Mouse (Mus musculus) forebrain, postnatal 0 days (tissue): ENCODE data around the gene Urah. TPM values are rescaled to one million over a fixed set of nuclear protein-coding genes. Genes with fewer than 3 reads are reported as not detected.

ENCODE experiments used
- ATAC-seq: fragments of 200-750 bp; cut with Nextera tagmentation; 2 replicates; pipeline ENCODE4 v1.8.0; 2017; ENCODE audit warnings: mild to moderate bottlenecking, moderate library complexity
- DNase-seq: peaks from one replicate; pipeline ENCODE4 v3.0.0-alpha.2; 2015
- H3K27ac ChIP-seq: fragments of 300-500 bp; sonication (generic); 2 replicates; pipeline ENCODE4 v1.5.1; 2014; ENCODE audit warnings: low read depth, mild to moderate bottlenecking, antibody characterized with exemption, low read length, moderate library complexity, mixed read lengths
- H3K27me3 ChIP-seq: fragments of 300-500 bp; sonication (generic); 2 replicates; pipeline ENCODE4 v1.6.1; 2014; ENCODE audit warnings: mild to moderate bottlenecking, low read length, mixed read lengths; ENCODE audit not compliant: insufficient read depth
- H3K36me3 ChIP-seq: fragments of 300-500 bp; sonication (generic); 2 replicates; pipeline ENCODE4 v1.6.1; 2014; ENCODE audit warnings: mild to moderate bottlenecking, moderate library complexity; ENCODE audit not compliant: insufficient read depth
- H3K4me1 ChIP-seq: fragments of 300-500 bp; sonication (generic); 2 replicates; pipeline ENCODE4 v1.6.1; 2014; ENCODE audit warnings: antibody characterized with exemption; ENCODE audit not compliant: insufficient read depth
- H3K4me2 ChIP-seq: fragments of 300-500 bp; sonication (generic); 2 replicates; pipeline ENCODE4 v1.6.1; 2014; ENCODE audit warnings: low read depth, mild to moderate bottlenecking, moderate library complexity
- H3K4me3 ChIP-seq: fragments of 300-500 bp; sonication (generic); 2 replicates; pipeline ENCODE4 v1.5.1; 2014; ENCODE audit warnings: low read depth, low read length, mixed read lengths
- H3K9ac ChIP-seq: fragments of 300-500 bp; sonication (generic); 2 replicates; pipeline ENCODE4 v1.6.1; 2014; ENCODE audit warnings: mild to moderate bottlenecking
- H3K9me3 ChIP-seq: fragments of 300-500 bp; sonication (generic); 2 replicates; pipeline ENCODE4 v1.6.1; 2016; ENCODE audit warnings: low read length
- CTCF ChIP-seq: sonication (generic); IDR thresholded peaks from 2 replicates; pipeline ENCODE4 v1.5.1; 2016; ENCODE audit warnings: antibody characterized with exemption, control low read depth, low read depth
- WGBS: fragments of 180-500 bp; shearing (Covaris S2); extraction: QIAGEN DNeasy Blood & Tissue Kit; methylation state at CpG from one replicate; pipeline ENCODE4 v1.1.7; 2014; 5-methylcytosine and 5-hydroxymethylcytosine counted together
- polyA plus RNA-seq: library from polyadenylated mRNA; unstranded; fragments of >200 nt; fragmentation: Nextera tagmentation; extraction: Ambion mirVana; gene quantifications from 2 replicates; pipeline ENCODE4 v1.2.1, GENCODE M21; 2015
- total RNA-seq: library from RNA; depleted of rRNA; stranded (reverse); fragments of >200 nt; gene quantifications from 2 replicates; pipeline ENCODE4 v1.2.3, GENCODE M21; 2014

Gene Urah
- total and polyA plus RNA-seq, 2 experiments from 2014 or later, result 0.64 TPM; not detected in 1

- Histone ChIP-seq H3K27ac (no peak overlapping the region), H3K27me3 (no peaks in the 10 kb centered on the region), H3K4me1 (no peaks in the 10 kb centered on the region), H3K9ac (no peak overlapping the region), H3K4me3 (no peak overlapping the region), H3K36me3 (no peaks in the 10 kb centered on the region), H3K4me2 (no peak overlapping the region), H3K9me3 (no peaks in the 10 kb centered on the region)
- WGBS, result 13% methylated on average over 1 of the region's 1 CpGs
- peak; percentile 57 for TF ChIP-seq CTCF
- ATAC-seq (peak; percentile 29; the same call in 1 of the 2 replicates), DNase-seq (peak; percentile 11)
These were observed 29.1 kb upstream of the Urah start for GRCm38 (mm10) chr7:140805704-140806103.

- Histone ChIP-seq H3K36me3 (peaks cover 17% of the 10 kb centered on the region), H3K9ac (no peak overlapping the region), H3K27ac (no peak overlapping the region), H3K4me2 (no peak overlapping the region), H3K9me3 (no peaks in the 10 kb centered on the region), H3K4me1 (no peaks in the 10 kb centered on the region), H3K4me3 (no peak overlapping the region), H3K27me3 (no peaks in the 10 kb centered on the region)
- 92% methylated on average over 6 of the region's 6 CpGs for WGBS
- DNase-seq, result no peak
- ATAC-seq, result no peak
- 0 out of 2 replicates have a peak, but pooled peaks have one; percentile 13 for TF ChIP-seq CTCF
These were observed 24.3 kb upstream of the Urah start for GRCm38 (mm10) chr7:140810496-140810895.

GRCm38 (mm10) chr7:140811714-140812113 is 23.1 kb upstream of the Urah start:
- no peak for TF ChIP-seq CTCF
- DNase-seq (peak; percentile 9), ATAC-seq (peak; percentile 48; the same call in 1 of the 2 replicates)
- no peak overlapping the region for H3K4me2 ChIP-seq
- no peak overlapping the region for H3K27ac ChIP-seq
- H3K4me3 ChIP-seq, result no peak overlapping the region
- no peaks in the 10 kb centered on the region for H3K27me3 ChIP-seq
- H3K9ac ChIP-seq, result no peak overlapping the region
- H3K36me3 ChIP-seq, result peaks cover 17% of the 10 kb centered on the region
- H3K9me3 ChIP-seq, result no peaks in the 10 kb centered on the region
- WGBS, result 78% methylated on average over 13 of the region's 13 CpGs
- no peaks in the 10 kb centered on the region for H3K4me1 ChIP-seq

GRCm38 (mm10) chr7:140812850-140813249 is 22.0 kb upstream of the Urah start:
- ATAC-seq, result no peak
- no peak overlapping the region for H3K27ac ChIP-seq
- H3K36me3 ChIP-seq, result peaks cover 17% of the 10 kb centered on the region
- WGBS, result 91% methylated on average over 12 of the region's 12 CpGs
- H3K9ac ChIP-seq, result no peak overlapping the region
- no peaks in the 10 kb centered on the region for H3K4me1 ChIP-seq
- H3K9me3 ChIP-seq, result no peaks in the 10 kb centered on the region
- H3K4me3 ChIP-seq, result no peak overlapping the region
- no peak for TF ChIP-seq CTCF
- H3K4me2 ChIP-seq, result no peak overlapping the region
- DNase-seq, result no peak
- H3K27me3 ChIP-seq, result no peaks in the 10 kb centered on the region

- H3K4me1 ChIP-seq, result no peaks in the 10 kb centered on the region
- H3K27me3 ChIP-seq, result no peaks in the 10 kb centered on the region
- WGBS, result 67% methylated on average over 4 of the region's 4 CpGs
- H3K27ac ChIP-seq, result no peak overlapping the region
- DNase-seq, result no peak
- H3K9me3 ChIP-seq, result no peaks in the 10 kb centered on the region
- TF ChIP-seq CTCF, result no peak
- H3K9ac ChIP-seq, result no peak overlapping the region
- H3K36me3 ChIP-seq, result no peaks in the 10 kb centered on the region
- no peak overlapping the region for H3K4me3 ChIP-seq
- no peak overlapping the region for H3K4me2 ChIP-seq
- ATAC-seq, result no peak
These were observed 14.6 kb upstream of the Urah start for GRCm38 (mm10) chr7:140820173-140820572.

- H3K36me3 ChIP-seq, result no peaks in the 10 kb centered on the region
- DNase-seq, result no peak
- H3K27ac ChIP-seq, result peak overlapping the region; percentile 91
- H3K27me3 ChIP-seq, result no peaks in the 10 kb centered on the region; the same call in 1 of the 2 replicates
- no peak for TF ChIP-seq CTCF
- WGBS, result 23% methylated on average over 5 of the region's 5 CpGs
- peak; percentile 65 for ATAC-seq
- H3K4me2 ChIP-seq, result peak overlapping the region; percentile 65
- H3K9me3 ChIP-seq, result no peaks in the 10 kb centered on the region
- H3K4me1 ChIP-seq, result no peaks in the 10 kb centered on the region
- H3K4me3 ChIP-seq, result peak overlapping the region; percentile 46
- H3K9ac ChIP-seq, result peak overlapping the region; percentile 76
These were observed 13.5 kb upstream of the Urah start for GRCm38 (mm10) chr7:140821305-140821652.

- peak; percentile 89 for DNase-seq
- Histone ChIP-seq H3K36me3 (no peaks in the 10 kb centered on the region), H3K27me3 (no peaks in the 10 kb centered on the region; the same call in 1 of the 2 replicates), H3K27ac (peak within 1 kb of the TSS; percentile 91), H3K4me2 (peak within 1 kb of the TSS; percentile 65), H3K9me3 (no peaks in the 10 kb centered on the region), H3K9ac (peak within 1 kb of the TSS; percentile 76), H3K4me3 (peak within 1 kb of the TSS; percentile 46), H3K4me1 (no peaks in the 10 kb centered on the region)
- no peak for TF ChIP-seq CTCF
- 3% methylated on average over 21 of the region's 21 CpGs for WGBS
- ATAC-seq, result peak; percentile 94
These were observed 13.0 kb upstream of the Urah start, which contains the start of gene Zfp941 for GRCm38 (mm10) chr7:140821653-140822329. Gene Zfp941 (minus strand): TSS chr7:140822178.
